Mouse (Mus musculus): ENCODE measurements at regions not wholly inside any gene's neighbourhood (a gene's known extent, or its start where the extent isn't known, plus 50 kb on each side); places are given as distances from the start of the nearest gene placed in this dataset.

DNA sequence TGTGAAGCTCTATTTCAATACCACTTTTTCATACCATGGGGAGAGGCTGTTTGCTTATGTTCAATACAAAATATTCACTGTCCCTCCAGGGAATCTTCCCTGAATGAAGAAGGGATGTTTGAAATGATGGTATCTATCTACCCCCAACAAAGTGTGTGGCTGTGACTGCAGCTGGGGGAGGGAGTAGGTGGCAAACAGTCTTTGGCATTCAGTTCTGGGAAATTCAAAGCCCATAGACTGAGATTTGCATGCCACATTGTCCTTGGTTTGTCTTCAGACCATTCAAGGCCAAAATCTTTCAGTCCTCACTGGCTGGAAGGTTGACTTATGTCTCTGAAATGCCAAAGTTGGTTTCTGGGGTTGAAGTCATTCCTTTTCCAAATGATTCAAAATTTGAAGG, 216.3 kb upstream of the Id2 start:
- TF ChIP-seq HCFC1 (IDR thresholded peaks at IDR 0.05; ENCODE audit: borderline replicate concordance, insufficient read depth, low read length): no peak
- TF ChIP-seq MAFK (IDR thresholded peaks at IDR 0.05; ENCODE audit: insufficient read depth, low read depth, low read length): no peak
